Mouse (Mus musculus): ENCODE measurements around the gene Chgb. TPM values are rescaled to one million over a fixed set of nuclear protein-coding genes. Genes with fewer than 3 reads are reported as not detected.

Gene Chgb
- total RNA-seq (2021) = under 1 TPM; 0.29 to 0.33 TPM

DNA sequence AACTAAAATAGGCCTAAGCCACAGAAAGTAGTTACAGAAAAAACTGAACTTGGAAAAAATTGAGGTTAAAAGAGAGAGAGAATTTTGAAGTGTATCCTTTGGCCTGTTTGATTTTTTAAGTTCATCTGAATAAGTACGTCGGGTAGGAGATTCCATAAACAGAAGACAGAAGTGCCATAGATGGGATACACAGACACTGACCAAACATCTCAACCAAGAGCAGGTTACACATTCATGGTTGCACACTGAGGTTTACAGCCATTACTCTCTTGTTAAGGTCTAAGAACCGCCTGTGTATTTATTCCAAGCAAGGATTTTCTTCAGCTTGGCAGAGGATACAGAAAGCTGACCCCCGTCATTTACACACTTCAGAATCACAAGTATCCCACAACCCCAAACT, at the start of gene Chgb:
TSS of gene Chgb (plus strand) at position 301 of the 400 bp plus-strand sequence.
- DNase-seq = no peak

DNA sequence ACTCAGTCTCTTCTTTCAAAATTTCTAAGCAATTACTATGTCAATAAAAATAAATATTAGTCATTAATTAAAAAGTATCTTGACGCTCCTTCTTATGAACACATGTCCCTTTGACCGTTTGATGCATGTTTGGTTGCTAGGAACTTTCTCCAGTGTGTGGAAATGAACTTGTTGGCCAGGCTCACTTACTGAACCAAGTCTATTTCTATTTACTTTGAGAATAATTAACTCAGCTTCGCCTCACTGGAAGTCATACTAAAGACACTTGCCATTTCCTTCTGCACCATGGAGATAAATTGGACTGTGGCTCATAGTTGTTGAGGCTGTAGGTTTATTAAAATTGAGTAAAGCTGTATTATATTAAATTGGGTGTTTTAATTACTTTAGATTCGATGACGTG, 48.1 kb upstream of the Chgb start:
- DNase-seq = no peak

DNA sequence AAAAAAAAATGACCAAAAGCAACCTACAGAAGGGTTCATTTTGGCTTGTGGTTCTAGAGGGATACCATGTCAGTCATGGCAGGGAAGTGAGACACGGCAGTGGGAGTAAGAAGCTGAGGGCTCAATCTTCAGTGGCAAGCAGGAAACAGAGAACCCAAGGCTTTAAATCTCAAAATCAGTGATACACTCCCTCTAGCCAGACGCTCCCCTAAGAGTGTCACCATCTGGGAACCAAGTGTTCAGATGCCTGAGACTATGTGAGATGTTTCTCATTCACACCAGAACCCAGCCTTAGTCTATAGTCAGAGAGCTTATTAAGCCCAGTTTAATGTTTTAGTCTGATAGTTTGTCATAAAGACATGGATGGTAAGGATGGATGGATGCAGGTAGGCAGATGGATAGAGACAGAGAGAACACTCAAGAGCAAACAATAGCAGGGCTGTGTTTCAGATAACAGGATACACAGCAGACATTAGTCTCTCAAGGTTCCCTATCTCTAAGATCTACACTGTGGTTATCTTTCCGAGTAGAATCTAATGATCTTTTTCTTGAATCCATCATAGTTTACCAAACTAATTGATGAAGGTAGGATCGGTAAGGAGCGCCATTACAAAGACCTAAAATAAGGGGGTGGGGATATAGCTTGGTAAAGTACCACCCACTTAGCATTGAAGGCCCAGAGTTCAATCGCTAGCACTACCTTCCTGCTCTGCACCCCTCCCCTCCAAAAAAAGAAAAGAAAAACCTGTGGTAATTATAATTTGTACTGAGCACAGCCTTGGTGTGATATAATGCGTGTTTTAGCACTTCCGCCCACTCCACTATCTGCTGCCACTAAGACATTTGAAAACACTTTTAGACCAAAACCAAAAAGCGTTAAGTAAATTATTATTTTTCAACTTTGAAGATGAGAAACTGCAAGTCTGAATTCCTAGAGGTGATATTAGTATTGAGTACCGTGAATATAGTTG, 47.2 kb upstream of the Chgb start:
- DNase-seq = no peak

DNA sequence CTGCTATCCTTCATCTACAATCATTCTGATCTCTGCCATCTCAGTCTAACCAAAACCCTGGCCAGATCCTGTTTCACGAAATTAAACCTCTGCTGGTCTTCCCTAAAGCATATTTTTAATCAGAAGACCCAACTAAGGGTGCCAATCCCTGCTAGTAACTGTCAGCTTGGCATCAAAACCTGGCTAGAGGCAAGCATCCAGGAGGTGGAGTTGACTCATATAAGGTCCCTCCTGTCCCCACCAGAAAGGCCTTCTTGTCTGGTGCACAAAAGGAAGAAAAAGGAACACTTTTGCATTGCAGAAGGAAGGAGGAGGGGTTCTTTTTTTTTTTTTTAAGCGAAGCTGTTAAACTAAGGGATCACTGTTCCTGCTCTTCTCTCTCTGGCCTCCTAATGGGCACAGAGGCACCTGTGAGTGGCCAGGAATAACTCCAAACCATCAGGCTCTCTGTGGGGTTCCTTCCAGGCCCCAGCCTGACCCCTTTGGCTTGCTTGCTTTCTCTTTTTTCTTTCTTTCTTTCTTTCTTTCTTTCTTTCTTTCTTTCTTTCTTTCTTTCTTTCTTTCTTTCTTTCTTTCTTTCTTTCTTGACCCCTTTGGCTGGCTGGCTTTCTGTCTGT, 42.2 kb upstream of the Chgb start:
- DNase-seq = no peak

DNA sequence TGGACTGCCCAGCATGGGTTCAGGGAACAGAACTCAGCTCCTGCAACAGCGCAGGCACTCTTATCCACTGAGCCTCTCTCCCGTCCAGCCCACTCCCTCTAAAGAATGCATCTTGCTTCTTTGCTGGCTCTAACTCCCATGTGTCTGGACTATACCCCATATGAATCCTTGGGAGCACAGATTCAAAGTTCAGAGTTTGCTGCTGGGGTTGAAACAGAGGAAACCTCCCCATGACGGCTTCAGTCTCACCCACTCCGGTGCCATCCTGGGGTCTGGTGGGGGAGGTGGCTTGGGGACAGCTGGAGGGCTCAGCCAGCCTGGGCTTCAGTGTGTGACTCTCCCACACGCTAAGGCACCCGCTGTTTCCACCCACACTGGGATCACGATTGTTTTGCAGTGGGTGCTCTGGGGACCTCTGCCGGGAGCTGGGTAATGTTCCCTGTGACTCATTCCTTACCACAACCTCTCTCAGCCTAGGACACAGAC, 39.2 kb upstream of the Chgb start:
- no peak for DNase-seq

DNA sequence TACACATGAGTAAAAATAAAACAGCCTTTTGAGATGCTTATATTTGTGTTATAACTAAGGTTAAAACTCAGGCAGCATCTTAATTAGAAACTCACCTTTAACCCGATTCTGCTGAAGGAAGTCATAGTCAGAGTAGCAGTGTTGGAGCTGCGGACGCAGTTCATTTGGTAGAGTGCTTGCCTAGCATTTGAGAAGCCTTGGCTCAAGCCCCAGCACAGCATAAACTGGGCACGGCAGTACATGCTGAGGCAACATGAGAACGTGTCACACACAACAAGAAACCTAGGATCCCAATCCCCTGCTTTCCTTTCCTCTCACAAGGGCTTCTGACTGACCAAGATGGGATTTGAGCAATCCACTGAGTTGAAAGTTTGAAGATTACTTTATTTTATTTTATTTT, 36.2 kb upstream of the Chgb start:
- DNase-seq = no peak

DNA sequence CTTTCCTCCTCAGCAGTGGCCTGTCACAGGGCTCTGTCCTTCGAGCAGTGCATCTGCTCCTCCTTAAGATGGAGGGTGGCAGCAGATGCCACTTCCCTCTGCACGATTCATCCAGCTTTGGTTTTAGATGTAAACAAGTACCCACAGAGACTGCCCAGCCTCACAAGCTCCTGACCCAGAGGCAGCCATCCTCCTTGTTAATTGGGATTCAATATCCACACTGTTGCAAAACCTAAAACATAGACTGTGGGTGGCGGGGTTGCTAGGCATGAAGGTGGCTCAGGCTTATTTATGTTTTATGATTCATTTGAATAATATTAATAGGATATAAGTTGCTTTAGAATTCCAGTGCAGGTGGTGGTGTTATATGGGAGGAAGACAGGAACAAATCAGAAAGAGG, 35.0 kb upstream of the Chgb start:
- DNase-seq = no peak

DNA sequence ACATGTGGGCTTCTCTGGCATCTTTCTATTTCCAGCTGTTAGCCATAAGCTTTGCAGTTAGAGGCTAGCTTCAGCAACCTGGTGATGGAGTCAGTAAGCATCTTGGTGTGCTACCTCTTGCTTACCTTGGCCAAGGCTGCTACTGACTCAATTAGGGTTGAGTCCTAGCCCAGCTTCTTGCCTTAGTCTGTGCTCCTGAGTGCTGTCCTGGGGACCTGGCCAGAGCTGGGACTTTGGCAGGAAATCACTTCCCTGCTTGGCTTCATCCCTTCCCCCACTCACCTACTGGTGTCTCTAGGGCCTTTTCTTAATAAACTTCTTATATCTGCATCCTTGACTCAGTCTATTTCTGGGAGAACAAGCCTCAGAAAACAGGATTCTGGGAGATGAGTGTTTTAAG, 30.4 kb upstream of the Chgb start:
- DNase-seq = no peak

DNA sequence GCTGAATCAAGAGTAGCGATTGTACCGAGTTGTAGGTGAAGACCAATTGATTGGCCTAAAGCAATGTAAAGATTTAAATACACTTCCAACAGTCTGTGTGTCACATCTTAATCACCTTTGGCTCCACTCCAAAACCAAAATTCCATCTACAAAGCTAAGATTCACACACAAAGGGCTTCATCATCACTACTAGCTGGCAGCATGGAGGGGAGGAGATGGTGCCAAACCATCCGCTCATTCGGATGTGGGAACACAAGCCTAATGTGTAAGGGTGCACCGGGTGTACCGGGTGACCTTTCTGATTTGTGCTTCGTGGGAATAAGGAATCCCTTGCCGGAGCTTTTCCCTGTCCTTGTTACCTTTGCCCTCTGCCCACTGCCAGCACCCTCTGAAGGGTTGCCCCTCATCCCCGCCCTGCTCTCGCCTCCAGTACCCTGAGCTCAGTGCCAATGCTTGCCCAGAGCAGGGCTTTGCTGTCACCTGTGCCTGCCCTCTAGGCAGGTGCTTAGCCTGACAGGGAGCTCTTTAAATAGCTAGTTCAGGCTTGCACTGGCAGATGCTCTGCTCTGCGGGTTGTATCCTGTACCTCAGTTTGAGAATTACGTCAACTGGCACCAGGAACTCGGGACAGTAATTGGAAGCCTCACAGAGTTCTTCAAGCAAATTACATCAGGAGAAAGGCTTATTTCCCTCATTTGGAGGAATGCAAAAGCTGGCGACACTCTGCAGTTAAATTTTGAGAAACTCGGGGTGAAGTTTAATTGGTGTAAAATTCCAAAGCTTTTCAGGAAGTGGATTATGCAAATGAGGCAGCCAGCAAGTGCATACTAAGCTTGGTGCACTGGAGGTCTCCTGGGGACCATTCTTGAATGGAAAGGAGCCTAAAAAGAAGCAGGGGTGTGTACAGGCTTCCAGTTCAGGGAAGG, 29.7 kb upstream of the Chgb start:
- no peak for DNase-seq

DNA sequence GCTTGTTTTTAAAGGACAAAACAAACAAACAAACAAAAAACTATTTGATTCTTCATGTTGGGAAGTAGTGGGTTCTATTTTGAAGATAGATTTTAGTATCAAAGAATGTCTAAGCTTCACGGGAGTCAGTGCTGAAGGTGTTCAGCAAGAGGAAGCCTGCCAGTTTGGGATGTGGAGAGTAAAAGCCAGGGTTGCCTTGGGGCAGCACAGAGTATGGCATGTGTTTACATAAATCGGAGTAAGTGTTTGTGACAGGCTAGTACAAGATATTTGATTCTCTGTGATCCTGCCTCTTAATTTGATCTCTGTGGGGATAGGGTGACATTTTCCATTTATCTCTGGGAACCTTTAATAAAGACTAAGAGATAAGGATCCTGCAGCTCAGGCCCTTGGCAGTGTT, 28.7 kb upstream of the Chgb start:
- no peak for DNase-seq

DNA sequence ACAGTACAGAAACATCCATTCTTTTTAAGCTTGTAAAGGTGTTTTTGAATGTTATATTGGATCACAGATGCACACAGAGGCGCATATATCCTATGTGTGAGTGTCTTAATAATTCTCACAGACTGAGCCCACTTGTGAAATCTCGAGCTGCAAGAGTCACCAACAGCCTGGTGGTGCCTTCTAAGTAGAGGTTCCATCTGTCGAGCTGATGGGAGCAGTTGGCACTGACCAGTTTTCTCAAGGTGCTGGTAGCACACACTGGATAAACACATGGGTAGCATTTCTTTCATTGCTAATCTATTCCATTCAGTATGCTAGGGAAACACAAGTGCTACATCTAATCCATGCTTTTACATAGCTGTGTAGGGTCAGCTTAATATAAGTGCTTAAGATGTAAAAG, 27.9 kb upstream of the Chgb start:
- DNase-seq = no peak

DNA sequence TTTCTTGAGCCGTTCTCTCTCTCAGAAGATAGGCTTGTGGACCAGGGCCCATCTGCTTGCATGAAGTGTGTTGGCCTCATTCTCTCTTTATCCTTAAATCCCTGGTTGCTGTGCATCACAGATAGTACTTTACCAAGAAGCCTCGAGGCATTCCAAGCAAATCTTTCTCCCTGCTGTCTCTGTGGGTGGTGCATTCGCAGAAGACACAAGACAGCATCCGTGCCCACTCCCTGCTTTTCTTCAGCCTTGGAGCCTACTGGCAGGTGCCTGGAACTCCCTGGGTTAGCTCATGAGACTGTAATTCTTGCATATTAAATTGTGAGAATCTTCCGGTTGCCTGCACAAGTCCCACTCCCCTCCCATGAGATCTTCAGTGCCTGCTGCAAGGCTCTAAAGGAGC, 23.2 kb upstream of the Chgb start:
- no peak for DNase-seq

DNA sequence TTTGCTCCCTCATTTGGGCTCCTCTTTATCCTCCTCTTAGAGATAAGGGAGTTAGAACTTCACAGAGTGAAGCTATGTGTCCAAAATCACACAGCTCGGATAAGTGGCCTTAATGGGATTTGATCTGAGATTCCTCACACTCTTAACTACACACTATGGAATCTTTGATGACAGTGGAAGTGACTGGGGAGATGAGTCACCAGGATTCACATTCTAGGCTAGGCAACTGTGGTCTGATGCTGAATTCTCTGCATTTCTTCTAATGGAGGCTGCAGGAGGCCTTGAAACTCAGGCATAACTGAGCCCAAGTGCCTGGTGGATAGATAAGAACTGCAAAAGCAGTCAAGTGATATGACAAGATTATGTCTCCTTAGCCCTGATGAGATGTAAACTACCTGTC, 10.3 kb upstream of the Chgb start:
- DNase-seq = no peak

DNA sequence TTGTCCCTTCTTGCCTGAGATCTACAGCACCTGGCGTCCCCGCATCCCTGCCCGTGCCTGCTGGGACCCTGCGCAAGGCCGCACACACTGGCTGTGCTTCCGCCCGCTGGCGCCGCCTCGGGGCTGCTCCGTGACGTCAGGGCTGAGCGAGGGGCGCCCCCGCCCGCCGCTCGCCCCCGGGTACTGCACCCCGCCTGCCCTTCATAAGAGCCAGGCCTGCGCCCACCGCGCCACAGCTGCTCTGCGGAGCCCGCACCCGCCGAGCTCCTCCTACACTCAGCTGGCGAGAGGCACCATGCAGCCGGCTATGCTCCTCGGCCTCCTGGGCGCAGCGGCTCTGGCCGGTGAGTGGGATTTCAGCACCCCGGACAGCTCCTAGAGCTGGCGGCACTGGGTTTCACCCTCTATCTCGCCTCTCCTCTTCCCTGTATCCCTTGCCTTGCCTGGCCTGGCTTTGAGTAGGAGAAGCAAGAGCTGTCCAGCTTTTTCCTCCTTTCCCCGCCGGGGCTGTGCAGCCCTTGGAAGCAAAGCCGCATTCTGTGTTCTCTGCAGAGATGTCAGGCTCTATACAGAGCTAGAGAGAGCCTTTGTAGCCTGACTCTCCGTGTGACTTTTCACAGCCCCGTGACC, 476 bp downstream of the Chgb start:
- peak; percentile 97 for DNase-seq

DNA sequence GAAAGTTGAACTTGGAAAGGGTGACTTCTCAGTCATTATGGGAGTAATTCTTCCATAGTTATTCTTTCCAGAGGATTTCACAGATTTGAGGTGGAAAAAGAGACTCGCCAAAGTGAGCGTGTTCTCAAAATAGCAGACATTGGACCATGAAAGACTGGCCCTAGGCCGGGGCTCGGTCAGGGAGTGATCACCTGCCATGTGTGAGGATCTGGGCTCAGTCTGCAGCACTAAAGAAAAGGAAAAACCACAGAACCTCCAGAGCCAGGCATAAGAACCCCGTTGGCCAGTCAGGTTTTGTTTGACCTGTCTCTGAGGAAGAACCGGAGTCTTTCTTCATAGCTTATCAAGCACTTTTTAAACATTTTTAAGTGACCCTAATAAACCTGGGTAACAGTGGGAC, 3.0 kb downstream of the Chgb start:
- no peak for DNase-seq

DNA sequence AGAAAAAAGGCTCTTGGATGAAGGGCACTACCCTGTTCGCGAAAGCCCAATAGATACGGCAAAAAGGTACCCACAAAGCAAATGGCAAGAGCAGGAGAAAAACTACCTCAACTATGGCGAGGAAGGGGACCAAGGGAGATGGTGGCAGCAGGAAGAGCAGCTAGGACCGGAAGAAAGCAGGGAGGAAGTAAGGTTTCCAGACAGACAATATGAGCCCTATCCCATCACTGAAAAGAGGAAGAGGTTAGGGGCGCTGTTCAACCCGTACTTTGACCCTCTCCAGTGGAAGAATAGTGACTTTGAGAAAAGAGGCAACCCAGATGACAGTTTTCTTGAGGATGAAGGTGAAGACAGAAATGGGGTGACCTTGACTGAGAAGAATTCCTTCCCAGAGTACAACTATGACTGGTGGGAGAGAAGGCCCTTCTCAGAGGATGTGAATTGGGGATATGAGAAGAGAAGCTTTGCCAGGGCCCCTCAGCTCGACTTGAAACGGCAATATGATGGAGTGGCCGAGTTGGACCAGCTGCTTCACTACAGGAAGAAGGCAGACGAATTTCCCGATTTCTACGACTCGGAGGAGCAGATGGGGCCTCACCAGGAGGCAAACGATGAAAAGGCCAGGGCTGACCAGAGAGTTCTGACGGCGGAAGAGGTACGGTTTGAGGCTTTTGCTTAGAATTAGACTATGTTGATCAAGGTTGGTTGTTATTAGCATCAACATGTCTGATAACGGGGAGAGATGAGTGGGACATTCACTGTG, 12.5 kb downstream of the Chgb start:
- DNase-seq = no peak

DNA sequence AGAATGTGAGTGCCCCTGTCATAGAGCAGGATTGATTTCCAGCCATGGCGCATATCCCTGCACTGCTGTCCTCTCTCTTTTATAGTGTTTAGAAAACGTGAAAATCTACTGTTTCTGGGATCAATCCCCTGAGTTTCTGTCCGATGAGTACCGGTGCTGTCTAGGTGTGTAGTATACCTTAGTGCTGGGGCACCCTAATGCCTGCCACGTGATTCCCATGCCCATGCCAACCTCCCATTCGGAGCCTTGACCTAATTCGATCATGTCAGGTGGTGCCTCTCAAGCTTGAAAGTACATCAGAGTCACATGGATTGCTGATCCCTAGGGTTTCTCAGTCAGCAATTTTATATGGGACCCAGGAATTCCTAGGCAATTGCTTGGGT, 13.1 kb downstream of the Chgb start:
- DNase-seq = no peak

DNA sequence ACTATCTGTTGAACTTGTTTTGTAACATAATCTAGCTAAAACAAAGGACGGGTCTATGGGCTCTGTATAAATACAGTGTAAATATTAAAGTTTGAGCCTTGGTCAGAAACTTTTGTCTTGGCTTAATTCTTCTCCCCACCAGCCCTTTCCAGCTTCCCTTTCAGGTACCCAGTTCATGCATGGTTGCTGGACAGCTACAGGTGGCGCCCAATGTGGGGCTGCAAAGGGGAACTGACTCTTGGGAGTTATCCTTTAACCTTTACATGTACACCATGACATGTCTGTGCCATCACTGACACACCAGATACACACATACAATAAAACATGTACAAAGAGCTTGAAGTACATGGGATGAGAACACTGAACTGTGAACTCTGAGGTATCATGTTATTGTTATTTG, 21.9 kb downstream of the Chgb start:
- DNase-seq = no peak

DNA sequence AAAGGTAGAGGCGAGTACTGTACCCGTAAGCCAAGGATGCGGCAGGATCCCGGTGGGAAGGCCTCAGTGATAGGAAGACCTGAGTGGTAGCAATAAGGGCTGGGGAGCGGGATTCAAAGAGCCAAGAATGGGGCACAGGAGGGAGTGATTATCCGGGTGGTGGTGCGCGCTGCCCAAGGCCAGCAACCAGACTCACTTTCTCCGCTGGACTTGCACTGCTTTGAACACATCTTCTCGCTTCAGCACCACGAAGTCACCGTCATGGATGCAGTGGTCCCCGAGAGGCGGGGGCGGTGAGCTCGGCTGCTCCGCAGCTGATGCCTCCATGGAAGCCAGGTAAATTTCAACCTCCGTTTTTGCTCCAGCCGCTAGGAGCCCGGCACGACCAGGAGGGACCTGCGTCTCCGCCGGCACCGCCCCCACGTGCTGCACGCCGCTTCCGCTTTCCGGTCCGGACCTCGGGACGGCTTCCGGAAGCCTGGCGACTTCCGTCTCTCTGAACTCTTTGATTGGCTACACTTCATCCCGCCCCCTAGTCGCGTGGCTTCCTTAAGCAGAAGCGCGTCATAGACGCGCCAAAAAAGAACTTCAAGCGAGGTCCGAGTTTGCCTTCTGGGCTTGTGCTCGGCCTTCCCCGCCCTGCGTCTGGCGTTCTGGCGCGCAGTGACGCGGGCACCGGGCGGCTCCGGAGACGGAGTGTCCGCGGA, 34.7 kb downstream of the Chgb start, which contains the start of the genes Trmt6 and Mcm8:
TSS of gene Trmt6 (minus strand) at position 448 of the 707 bp plus-strand sequence.
TSS of gene Mcm8 (plus strand) at position 534 of the 707 bp plus-strand sequence.
- peak; percentile 91 for DNase-seq

DNA sequence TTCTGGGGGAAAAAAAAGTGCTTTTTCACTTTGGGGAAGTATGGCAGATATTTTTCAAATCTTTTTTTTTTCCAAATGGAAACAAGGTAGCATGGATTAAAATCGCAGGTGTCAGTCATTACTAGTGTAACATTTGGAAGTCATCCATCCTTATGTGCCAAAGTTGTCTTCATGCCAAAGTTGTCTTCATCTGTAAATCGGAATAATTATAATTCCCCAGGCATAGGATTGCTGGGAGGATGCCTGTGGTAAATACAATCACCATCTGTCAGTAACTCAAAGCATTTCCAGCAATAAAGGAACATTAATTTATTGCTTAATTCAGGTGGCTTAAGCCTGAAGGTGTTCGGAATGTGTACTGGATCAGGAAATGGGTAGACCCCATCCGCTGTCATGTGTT, 60.0 kb downstream of the Chgb start:
- DNase-seq = no peak
